Mouse (Mus musculus) stomach, postnatal 0 days (tissue): ENCODE results near the gene Pwwp2a.

ENCODE experiments used
- CTCF ChIP-seq: IDR thresholded peaks from 2 replicates; pipeline ENCODE4 v1.5.1; 2016; ENCODE audit warnings: antibody characterized with exemption, low read depth, mild to moderate bottlenecking, moderate library complexity
- EP300 ChIP-seq: optimal IDR thresholded peaks from 2 replicates; pipeline ENCODE3; 2016; ENCODE audit warnings: antibody characterized with exemption

DNA sequence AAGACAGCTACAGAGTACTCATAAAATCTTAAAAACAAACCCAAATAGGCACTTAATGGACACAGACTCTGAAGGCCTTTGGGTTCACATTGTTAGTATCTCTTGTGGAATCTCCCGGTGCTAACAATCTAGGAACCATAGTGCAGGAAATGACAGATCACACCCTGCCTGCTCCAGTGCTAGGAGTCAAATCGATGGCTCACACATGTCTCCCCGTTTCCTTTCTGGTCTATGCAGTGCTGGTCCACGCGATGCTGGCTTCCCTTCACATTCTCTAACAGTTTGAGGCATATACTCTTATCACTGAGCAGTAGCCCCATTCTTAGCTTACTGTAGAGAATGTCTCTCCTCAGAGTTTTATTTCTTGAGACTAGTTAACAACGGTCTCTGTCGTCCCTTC is 46.0 kb downstream of the Pwwp2a start:
- no peak for TF ChIP-seq EP300
- TF ChIP-seq CTCF, result no peak
